Mouse (Mus musculus) lung, adult 2 months (tissue): ENCODE data around the gene Barhl2. TPM values are rescaled to one million over a fixed set of nuclear protein-coding genes. Genes with fewer than 3 reads are reported as not detected.

Experiments used
- DNase-seq: peaks from one replicate; pipeline ENCODE4 v3.0.0; 2022
- H3K4me1 ChIP-seq: fragments of 200-500 bp; 2 replicates; pipeline ENCODE4 v1.6.1; 2011; ENCODE audit warnings: low read length; ENCODE audit not compliant: control insufficient read depth, insufficient read depth
- H3K4me3 ChIP-seq: fragments of 200-500 bp; replicated peaks from 2 replicates; pipeline ENCODE3; 2011; ENCODE audit warnings: low read depth, mild to moderate bottlenecking, control low read depth, low read length; ENCODE audit errors: extremely low read depth
- CTCF ChIP-seq: fragments of 200-500 bp; IDR thresholded peaks from 2 replicates; pipeline ENCODE4 v1.5.1; 2011; ENCODE audit warnings: mild to moderate bottlenecking, low read length, control low read depth; ENCODE audit not compliant: insufficient read depth
- POLR2A ChIP-seq: fragments of 200-500 bp; IDR thresholded peaks from 2 replicates; pipeline ENCODE4 v1.6.1; 2011; ENCODE audit warnings: low read depth, mild to moderate bottlenecking, control low read depth, low read length, borderline replicate concordance; ENCODE audit errors: extremely low read depth
- WGBS: fragments of 180-500 bp; shearing (Covaris S2); methylation state at CpG from one replicate; pipeline ENCODE4 v1.1.7; 2018; 5-methylcytosine and 5-hydroxymethylcytosine counted together
- polyA plus RNA-seq: library from polyadenylated mRNA; depleted of rRNA; stranded (reverse); fragments of >200 nt; gene quantifications from 2 replicates; pipeline ENCODE4 v1.2.3, GENCODE M21; 2012; rRNA removed

Barhl2 gene
- polyA plus RNA-seq, result not detected in 2 replicates

DNA sequence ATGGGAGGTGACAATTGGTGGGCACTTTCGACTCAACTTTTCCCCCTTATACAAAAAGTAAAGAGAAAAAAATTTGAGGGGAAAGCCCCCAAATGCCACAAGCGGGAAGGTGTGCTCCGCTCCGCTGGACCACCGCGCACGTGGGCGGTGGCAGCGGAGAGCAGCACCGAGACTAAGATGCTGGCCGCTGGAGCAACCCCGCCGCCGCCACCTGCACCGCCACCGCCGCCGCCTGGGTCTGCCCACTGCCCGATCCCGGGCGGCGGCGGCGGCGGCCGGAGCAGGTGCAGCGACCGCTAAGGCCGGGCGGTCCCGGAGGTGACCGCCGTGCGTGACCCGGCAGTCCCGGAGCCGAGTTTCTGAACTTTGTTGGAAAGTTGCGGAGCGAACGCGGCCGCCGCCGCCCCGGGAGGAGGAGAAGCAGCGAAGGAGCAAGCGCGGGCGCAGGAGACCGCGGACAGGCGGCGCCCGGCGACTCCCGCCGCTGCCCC lies at the start of gene Barhl2:
Barhl2 (minus strand) TSS at position 181 of the 491 bp plus-strand sequence.
- 2% methylated on average over 46 of the region's 57 CpGs for WGBS
- no peak for DNase-seq
- Histone ChIP-seq H3K4me3 (no peak within 1 kb of the TSS), H3K4me1 (no peaks in the 10 kb centered on the region)
- TF ChIP-seq CTCF (no peak), POLR2A (no peak)

DNA sequence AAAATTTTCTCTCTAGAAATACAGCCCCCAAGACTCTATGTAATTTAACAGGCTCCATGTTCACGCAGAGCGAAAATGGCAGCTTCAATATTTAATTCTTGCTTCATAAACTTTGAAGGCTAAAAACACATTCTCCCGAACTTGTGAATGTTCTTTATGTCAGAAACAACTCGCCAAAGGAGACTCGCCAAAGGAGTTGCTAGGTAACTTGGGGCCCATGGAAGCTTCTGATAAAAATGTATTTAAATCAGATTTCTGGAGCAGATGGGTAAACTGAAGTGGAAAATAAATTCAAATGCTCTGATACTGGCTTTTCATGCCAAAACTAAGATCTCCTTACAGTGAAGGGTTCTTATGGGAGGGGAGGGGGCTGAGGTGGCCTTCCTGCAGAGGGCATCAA lies 48.1 kb upstream of the Barhl2 start:
- WGBS, result 78% methylated on average over 5 of the region's 5 CpGs

DNA sequence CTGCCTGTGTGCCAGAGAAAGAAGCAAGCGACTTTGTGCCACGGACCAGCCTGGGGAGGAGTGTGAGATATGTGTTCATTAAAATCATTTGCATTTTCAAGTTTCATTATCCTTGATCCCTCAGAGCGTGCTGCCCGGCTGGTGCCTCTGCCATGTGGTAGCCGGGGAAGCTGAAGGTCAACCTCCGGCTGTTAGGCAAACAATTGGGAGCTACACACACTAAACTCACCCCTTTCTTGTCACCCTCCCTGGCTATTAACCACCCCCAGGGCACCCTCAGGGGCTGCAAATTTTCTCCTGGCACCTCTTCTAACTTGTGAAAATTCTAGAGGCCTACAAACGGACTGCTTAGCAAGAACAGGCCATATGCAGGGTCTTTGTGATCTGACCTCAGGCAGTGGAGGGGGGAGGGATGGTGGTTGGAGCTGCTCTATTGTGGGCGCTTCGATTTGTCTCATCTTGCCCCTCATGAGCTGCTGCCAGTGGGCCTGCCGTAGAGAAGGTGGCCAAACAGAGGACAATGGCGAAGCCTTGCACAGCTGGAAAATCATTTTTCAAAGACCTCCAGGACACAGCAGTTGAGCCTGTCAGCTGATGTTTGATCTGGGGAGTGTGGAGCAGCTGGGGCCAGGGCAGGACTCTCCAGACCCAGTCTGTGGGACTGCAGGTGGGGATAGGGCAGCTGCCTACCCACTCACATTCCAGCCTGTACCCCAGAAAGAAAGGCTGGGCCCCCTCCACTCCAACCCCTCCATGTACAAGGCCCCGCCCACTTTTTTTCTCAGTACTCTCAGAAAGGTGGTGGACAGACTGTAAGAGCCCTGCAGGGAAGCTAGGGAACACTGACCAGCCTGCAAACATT lies 44.9 kb upstream of the Barhl2 start:
- 60% methylated on average over 12 of the region's 12 CpGs for WGBS
- Histone ChIP-seq H3K4me3 (no peak overlapping the region), H3K4me1 (no peaks in the 10 kb centered on the region)
- no peak for TF ChIP-seq POLR2A
- TF ChIP-seq CTCF, result no peak
- DNase-seq, result no peak

More for the DNA sequence above, 48.1 kb upstream of the Barhl2 start:
- TF ChIP-seq CTCF (no peak), POLR2A (no peak)
- Histone ChIP-seq H3K4me3 (no peak overlapping the region), H3K4me1 (no peaks in the 10 kb centered on the region)
- DNase-seq, result no peak

DNA sequence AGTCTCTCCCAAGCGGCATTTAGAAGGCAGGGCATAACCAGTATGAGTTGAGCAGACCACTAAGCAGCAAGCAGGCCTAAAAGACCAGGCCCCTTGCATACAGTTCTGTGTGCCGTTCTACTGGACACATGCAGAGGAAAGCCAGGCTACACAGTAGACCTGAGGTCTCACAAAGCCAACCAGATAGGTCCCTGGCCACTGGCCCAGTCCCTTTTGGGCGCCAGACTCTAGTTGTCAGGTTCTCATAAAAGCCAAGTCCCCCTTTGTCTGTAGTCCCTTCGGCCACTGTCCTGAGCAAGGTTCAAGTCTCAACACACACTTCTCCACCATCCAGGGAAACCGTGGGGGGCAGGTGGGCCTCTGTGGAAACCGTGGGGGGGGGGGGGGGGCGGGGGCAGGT lies 44.3 kb upstream of the Barhl2 start:
- WGBS, result 74% methylated on average over 7 of the region's 7 CpGs
- TF ChIP-seq CTCF (no peak), POLR2A (no peak)
- no peak overlapping the region for H3K4me3 ChIP-seq
- H3K4me1 ChIP-seq, result no peaks in the 10 kb centered on the region
- DNase-seq, result no peak

DNA sequence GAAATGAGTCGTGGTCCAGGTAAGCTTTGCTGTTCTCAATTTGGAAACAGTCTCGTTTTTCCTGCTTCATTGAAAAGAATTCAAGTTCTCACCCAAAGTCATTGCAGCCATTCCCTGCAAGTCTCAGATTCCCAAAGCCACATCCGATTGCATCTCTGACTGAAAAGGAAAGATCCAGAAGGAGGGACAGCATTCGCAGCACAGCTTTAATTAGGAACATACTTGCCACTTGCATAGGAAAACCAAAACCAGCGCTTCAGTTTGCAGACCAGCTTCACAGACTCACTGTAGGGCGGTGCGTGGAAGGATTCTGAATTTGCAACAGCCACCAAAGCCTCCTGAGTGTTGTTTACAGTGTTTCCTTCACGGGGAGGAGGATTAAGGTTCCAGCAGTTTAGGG lies 33.8 kb upstream of the Barhl2 start:
- no peak for TF ChIP-seq CTCF
- no peak for TF ChIP-seq POLR2A
- 53% methylated on average over 8 of the region's 8 CpGs for WGBS

DNA sequence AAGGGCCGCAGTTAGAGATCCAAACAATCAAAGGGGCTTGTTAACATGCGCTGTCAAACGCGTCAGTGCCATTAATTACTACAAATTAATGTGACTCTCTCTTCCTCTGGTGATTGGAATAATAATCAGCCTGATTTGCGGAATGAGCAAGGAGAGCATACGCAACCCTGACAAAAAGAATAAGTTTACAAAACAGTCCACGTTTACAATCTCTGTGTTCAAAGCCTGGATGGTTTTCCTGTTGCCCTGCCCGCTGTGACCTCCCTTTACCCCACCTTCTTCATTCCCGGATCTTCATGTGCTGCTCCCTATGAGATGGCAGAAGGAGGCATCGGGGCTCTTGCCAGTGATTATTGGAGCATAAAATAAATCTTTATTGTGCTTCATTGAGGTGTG lies 14.1 kb upstream of the Barhl2 start:
- TF ChIP-seq CTCF (no peak), POLR2A (no peak)
- whole genome bisulfite sequencing, result 13% methylated on average over 10 of the region's 10 CpGs
- H3K4me3 ChIP-seq, result no peak overlapping the region
- no peaks in the 10 kb centered on the region for H3K4me1 ChIP-seq
- no peak for DNase-seq

More for the DNA sequence above, 33.8 kb upstream of the Barhl2 start:
- Histone ChIP-seq H3K4me1 (no peaks in the 10 kb centered on the region), H3K4me3 (no peak overlapping the region)
- no peak for DNase-seq

DNA sequence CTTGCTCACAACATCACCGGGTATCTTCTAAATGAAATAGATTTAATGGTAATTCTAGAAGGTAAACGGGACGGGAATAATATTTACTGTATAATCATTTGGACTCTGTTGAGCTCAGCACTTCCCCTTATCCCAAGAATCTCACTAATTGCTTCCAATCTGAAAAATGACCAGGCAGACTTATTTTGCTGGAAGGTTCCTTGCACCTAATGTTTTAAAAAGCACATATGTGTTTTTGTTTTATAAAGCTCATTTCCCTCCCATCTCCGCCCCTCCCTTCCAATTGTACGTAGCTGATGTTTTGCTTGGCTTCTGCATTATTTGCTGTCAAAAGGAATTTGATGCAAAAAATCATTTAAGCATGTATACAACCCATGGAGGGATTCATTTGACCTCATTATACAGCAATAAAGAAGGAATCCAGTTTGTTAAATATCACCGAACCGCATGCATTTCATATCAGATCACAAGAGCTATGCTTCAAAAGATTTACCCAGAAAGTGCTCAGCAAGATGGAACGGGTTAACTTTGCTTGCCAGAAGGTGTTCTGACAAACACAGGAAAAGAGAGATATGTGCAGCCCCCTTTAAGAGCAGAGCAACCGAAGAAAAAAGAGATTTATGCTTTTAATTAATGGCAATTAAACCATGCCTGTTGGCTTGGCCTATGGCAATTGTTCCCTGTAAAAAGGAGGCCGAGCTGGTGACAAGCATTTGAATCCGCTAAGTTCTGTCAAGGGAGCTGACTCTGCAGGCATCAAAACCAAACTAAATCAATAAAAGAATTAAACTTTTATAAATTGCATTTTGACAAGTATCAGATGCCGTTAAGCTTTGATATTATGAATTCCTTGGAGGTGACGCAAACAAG lies 13.5 kb upstream of the Barhl2 start:
- DNase-seq, result no peak
- WGBS, result 23% methylated on average over 13 of the region's 13 CpGs
- TF ChIP-seq CTCF (no peak), POLR2A (no peak)
- no peak overlapping the region for H3K4me3 ChIP-seq
- no peaks in the 10 kb centered on the region for H3K4me1 ChIP-seq

DNA sequence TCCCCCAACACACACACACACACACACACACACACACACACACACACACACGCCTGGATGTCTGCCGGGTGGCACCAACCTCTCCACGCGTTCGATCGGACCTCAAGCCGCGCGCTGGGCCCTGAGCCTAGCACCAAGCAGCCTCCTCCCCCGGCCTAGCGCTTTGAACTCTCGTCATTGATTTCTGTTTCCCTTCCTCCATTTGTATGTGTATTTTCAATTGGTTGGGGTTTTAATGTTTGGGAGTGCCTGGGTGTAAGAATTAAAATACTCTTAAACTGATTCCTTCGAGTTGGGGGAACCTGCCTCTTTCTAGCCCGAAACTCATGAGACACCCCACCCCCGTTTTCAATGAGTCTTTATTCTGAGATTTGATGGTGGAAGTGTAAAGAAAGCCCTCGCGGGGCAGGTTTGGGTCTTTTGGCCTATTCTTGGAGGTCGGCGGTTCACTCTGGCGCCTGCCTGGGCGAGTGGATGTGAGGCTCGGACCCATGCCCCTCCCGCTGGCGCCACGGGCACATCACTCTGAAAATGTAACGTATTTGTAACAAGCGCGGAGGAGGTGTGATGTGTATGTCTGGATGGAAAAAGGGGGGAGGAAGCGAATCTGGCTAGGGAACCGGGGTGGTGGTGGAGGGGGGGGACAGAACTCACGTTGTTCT lies 7.3 kb upstream of the Barhl2 start:
- Histone ChIP-seq H3K4me3 (no peak overlapping the region), H3K4me1 (no peaks in the 10 kb centered on the region)
- DNase-seq, result no peak
- 4% methylated on average over 31 of the region's 31 CpGs for WGBS
- no peak for TF ChIP-seq POLR2A
- no peak for TF ChIP-seq CTCF

DNA sequence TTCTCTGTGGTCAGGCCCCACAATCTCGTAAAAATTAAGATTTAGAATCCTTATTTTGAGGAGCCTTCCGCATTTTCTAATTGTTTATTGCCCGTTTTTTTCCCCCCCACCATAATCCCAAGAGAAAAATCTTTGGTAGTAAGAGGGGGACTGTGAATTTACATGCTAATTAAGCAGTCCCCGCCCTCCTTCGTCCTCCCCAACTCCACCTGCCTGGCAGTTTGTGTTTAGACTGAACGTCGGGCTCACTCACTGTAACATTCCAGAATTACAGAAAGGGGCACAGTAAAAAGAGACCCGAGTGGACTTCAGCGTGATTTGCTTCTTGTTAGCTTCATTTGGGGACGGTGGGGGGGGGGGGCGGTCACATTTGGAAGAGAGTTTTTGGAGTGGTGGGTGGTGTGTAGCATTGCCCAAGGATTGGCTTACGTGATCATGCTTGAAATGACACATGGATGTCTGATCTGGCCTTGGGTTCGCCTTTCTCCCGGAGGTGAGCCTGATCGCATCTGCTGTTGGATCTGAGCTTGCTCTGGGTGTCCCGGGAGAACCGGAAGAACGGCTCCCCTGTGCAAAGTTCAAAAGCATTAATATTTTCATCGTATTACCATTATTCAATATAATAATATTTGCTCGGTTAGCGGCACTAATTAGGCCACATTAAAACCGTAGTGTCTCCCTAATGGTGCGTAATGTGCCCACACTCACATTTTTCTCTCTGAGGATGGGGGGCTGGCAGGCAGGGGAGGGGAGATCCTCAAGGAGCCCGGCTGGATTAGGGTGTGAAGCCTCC lies 6.6 kb upstream of the Barhl2 start:
- 5% methylated on average over 24 of the region's 24 CpGs for WGBS
- DNase-seq, result no peak
- Histone ChIP-seq H3K4me3 (no peak overlapping the region), H3K4me1 (no peaks in the 10 kb centered on the region)
- TF ChIP-seq CTCF, result no peak
- TF ChIP-seq POLR2A, result no peak
